Mouse (Mus musculus): ENCODE data around the gene H2afx. TPM values are rescaled to one million over a fixed set of nuclear protein-coding genes. Genes with fewer than 3 reads are reported as not detected.
A peak's percentile ranks its signal among the peaks of the same experiment; 100 is the strongest.

H2afx gene
- polyA plus RNA-seq, 1 experiment from 2014 or later = 427 TPM

GRCm38 (mm10) chr9:44336964-44337363 is 2.5 kb downstream of the H2afx start:
- Histone ChIP-seq H3K4me3 (ENCODE audit: low read depth, low read length) (peak overlapping the region; percentile 99), H3K36me3 (replicated peaks; ENCODE audit: control insufficient read depth, insufficient read depth, low read depth, low read length) (peaks cover 19% of the 10 kb centered on the region), H3K27ac (replicated peaks; ENCODE audit: low read depth, low read length) (no peak overlapping the region), H3K4me1 (ENCODE audit: control insufficient read depth, insufficient read depth, low read length) (no peaks in the 10 kb centered on the region; the same call in 1 of the 2 replicates), H3K4me2 (ENCODE audit: low read depth, low read length) (peak overlapping the region; percentile 67), H3K9ac (replicated peaks; ENCODE audit: low read length) (peak overlapping the region; percentile 37), H3K27me3 (ENCODE audit: control insufficient read depth, insufficient read depth, low read length) (no peaks in the 10 kb centered on the region), H3K9me3 (replicated peaks; ENCODE audit: control insufficient read depth, low read length) (no peaks in the 10 kb centered on the region)
- ATAC-seq (replicated peaks; ENCODE audit: insufficient number of reproducible peaks, low FRiP score, low TSS enrichment, low read depth) = no peak
- 80% methylated on average over 3 of the region's 3 CpGs for WGBS
- DNase-seq (ENCODE audit: low spot score) = no peak

- no peak for DNase-seq (ENCODE audit: low spot score)
- no peak overlapping the region; the same call in 1 of the 2 replicates for H3K27ac ChIP-seq (replicated peaks; ENCODE audit: low read depth, low read length)
These were observed 3.1 kb downstream of the H2afx start for GRCm38 (mm10) chr9:44337436-44338169.

GRCm38 (mm10) chr9:44338574-44338973 is 4.1 kb downstream of the H2afx start:
- 86% methylated on average over 5 of the region's 5 CpGs for WGBS
- H3K4me1 ChIP-seq (ENCODE audit: control insufficient read depth, insufficient read depth, low read length) = peaks cover 5% of the 10 kb centered on the region
- H3K4me2 ChIP-seq (ENCODE audit: low read depth, low read length) = no peak overlapping the region
- no peaks in the 10 kb centered on the region for H3K27me3 ChIP-seq (ENCODE audit: control insufficient read depth, insufficient read depth, low read length)
- H3K9ac ChIP-seq (replicated peaks; ENCODE audit: low read length) = no peak overlapping the region
- no peak for ATAC-seq (replicated peaks; ENCODE audit: insufficient number of reproducible peaks, low FRiP score, low TSS enrichment, low read depth)
- DNase-seq (ENCODE audit: low spot score) = no peak
- H3K27ac ChIP-seq (replicated peaks; ENCODE audit: low read depth, low read length) = no peak overlapping the region
- no peak overlapping the region for H3K4me3 ChIP-seq (ENCODE audit: low read depth, low read length)
- no peaks in the 10 kb centered on the region for H3K9me3 ChIP-seq (replicated peaks; ENCODE audit: control insufficient read depth, low read length)
- peaks cover 6% of the 10 kb centered on the region for H3K36me3 ChIP-seq (replicated peaks; ENCODE audit: control insufficient read depth, insufficient read depth, low read depth, low read length)

More at GRCm38 (mm10) chr9:44337436-44338169, 3.1 kb downstream of the H2afx start:
- Histone ChIP-seq H3K9ac (replicated peaks; ENCODE audit: low read length) (no peak overlapping the region), H3K4me1 (ENCODE audit: control insufficient read depth, insufficient read depth, low read length) (no peaks in the 10 kb centered on the region; the same call in 1 of the 2 replicates), H3K27me3 (ENCODE audit: control insufficient read depth, insufficient read depth, low read length) (no peaks in the 10 kb centered on the region), H3K36me3 (replicated peaks; ENCODE audit: control insufficient read depth, insufficient read depth, low read depth, low read length) (peaks cover 16% of the 10 kb centered on the region), H3K4me2 (ENCODE audit: low read depth, low read length) (no peak overlapping the region; the same call in 1 of the 2 replicates), H3K4me3 (ENCODE audit: low read depth, low read length) (0 out of 2 replicates have a peak overlapping the region, but pooled peaks have one; percentile 5), H3K9me3 (replicated peaks; ENCODE audit: control insufficient read depth, low read length) (no peaks in the 10 kb centered on the region)
- no peak for ATAC-seq (replicated peaks; ENCODE audit: insufficient number of reproducible peaks, low FRiP score, low TSS enrichment, low read depth)
- 69% methylated on average over 9 of the region's 9 CpGs for WGBS

GRCm38 (mm10) chr9:44341487-44341886 is 7.0 kb downstream of the H2afx start:
- Histone ChIP-seq H3K4me2 (ENCODE audit: low read depth, low read length) (no peak overlapping the region), H3K4me3 (ENCODE audit: low read depth, low read length) (peak overlapping the region; percentile 14; the same call in 1 of the 2 replicates), H3K9me3 (replicated peaks; ENCODE audit: control insufficient read depth, low read length) (no peaks in the 10 kb centered on the region), H3K27ac (replicated peaks; ENCODE audit: low read depth, low read length) (no peak overlapping the region), H3K36me3 (replicated peaks; ENCODE audit: control insufficient read depth, insufficient read depth, low read depth, low read length) (peaks cover 3% of the 10 kb centered on the region; the same call in 1 of the 2 replicates), H3K4me1 (ENCODE audit: control insufficient read depth, insufficient read depth, low read length) (peaks cover 5% of the 10 kb centered on the region), H3K27me3 (ENCODE audit: control insufficient read depth, insufficient read depth, low read length) (no peaks in the 10 kb centered on the region), H3K9ac (replicated peaks; ENCODE audit: low read length) (peak overlapping the region; percentile 4; the same call in 1 of the 2 replicates)
- ATAC-seq (replicated peaks; ENCODE audit: insufficient number of reproducible peaks, low FRiP score, low TSS enrichment, low read depth) = no peak
- no peak for DNase-seq (ENCODE audit: low spot score)
- WGBS = 95% methylated on average over 5 of the region's 5 CpGs

GRCm38 (mm10) chr9:44342173-44342572 is 7.7 kb downstream of the H2afx start:
- Histone ChIP-seq H3K36me3 (replicated peaks; ENCODE audit: control insufficient read depth, insufficient read depth, low read depth, low read length) (peaks cover 3% of the 10 kb centered on the region; the same call in 1 of the 2 replicates), H3K4me3 (ENCODE audit: low read depth, low read length) (no peak overlapping the region), H3K4me2 (ENCODE audit: low read depth, low read length) (no peak overlapping the region), H3K27ac (replicated peaks; ENCODE audit: low read depth, low read length) (no peak overlapping the region), H3K9me3 (replicated peaks; ENCODE audit: control insufficient read depth, low read length) (no peaks in the 10 kb centered on the region), H3K4me1 (ENCODE audit: control insufficient read depth, insufficient read depth, low read length) (peaks cover 5% of the 10 kb centered on the region), H3K9ac (replicated peaks; ENCODE audit: low read length) (no peak overlapping the region), H3K27me3 (ENCODE audit: control insufficient read depth, insufficient read depth, low read length) (no peaks in the 10 kb centered on the region)
- DNase-seq (ENCODE audit: low spot score) = no peak
- no peak for ATAC-seq (replicated peaks; ENCODE audit: insufficient number of reproducible peaks, low FRiP score, low TSS enrichment, low read depth)
- WGBS = 90% methylated on average over 3 of the region's 3 CpGs

- Histone ChIP-seq H3K36me3 (replicated peaks; ENCODE audit: control insufficient read depth, insufficient read depth, low read depth, low read length) (0 out of 2 replicates have a peak, but pooled peaks cover 3% of the 10 kb centered on the region), H3K27me3 (ENCODE audit: control insufficient read depth, insufficient read depth, low read length) (no peaks in the 10 kb centered on the region), H3K4me2 (ENCODE audit: low read depth, low read length) (peak overlapping the region; percentile 73; the same call in 1 of the 2 replicates), H3K27ac (replicated peaks; ENCODE audit: low read depth, low read length) (no peak overlapping the region), H3K9me3 (replicated peaks; ENCODE audit: control insufficient read depth, low read length) (no peaks in the 10 kb centered on the region), H3K4me3 (ENCODE audit: low read depth, low read length) (no peak overlapping the region; the same call in 1 of the 2 replicates), H3K4me1 (ENCODE audit: control insufficient read depth, insufficient read depth, low read length) (peaks cover 5% of the 10 kb centered on the region), H3K9ac (replicated peaks; ENCODE audit: low read length) (no peak overlapping the region; the same call in 1 of the 2 replicates)
- DNase-seq (ENCODE audit: low spot score) = no peak
- ATAC-seq (replicated peaks; ENCODE audit: insufficient number of reproducible peaks, low FRiP score, low TSS enrichment, low read depth) = no peak
- 73% methylated on average over 1 of the region's 1 CpGs for WGBS
These were observed 8.1 kb downstream of the H2afx start for GRCm38 (mm10) chr9:44342605-44343004.

- H3K27me3 ChIP-seq (ENCODE audit: control insufficient read depth, insufficient read depth, low read length) = no peaks in the 10 kb centered on the region
- 8% methylated on average over 6 of the region's 6 CpGs for WGBS
- ATAC-seq (replicated peaks; ENCODE audit: insufficient number of reproducible peaks, low FRiP score, low TSS enrichment, low read depth) (no peak), DNase-seq (ENCODE audit: low spot score) (no peak)
- peak overlapping the region; percentile 73 for H3K4me2 ChIP-seq (ENCODE audit: low read depth, low read length)
- peaks cover 7% of the 10 kb centered on the region for H3K36me3 ChIP-seq (replicated peaks; ENCODE audit: control insufficient read depth, insufficient read depth, low read depth, low read length)
- H3K4me1 ChIP-seq (ENCODE audit: control insufficient read depth, insufficient read depth, low read length) = peaks cover 5% of the 10 kb centered on the region
- peak overlapping the region; percentile 85 for H3K4me3 ChIP-seq (ENCODE audit: low read depth, low read length)
- peak overlapping the region; percentile 95; the same call in 1 of the 2 replicates for H3K27ac ChIP-seq (replicated peaks; ENCODE audit: low read depth, low read length)
- H3K9me3 ChIP-seq (replicated peaks; ENCODE audit: control insufficient read depth, low read length) = no peaks in the 10 kb centered on the region
- H3K9ac ChIP-seq (replicated peaks; ENCODE audit: low read length) = peak overlapping the region; percentile 88
These were observed 8.8 kb downstream of the H2afx start for GRCm38 (mm10) chr9:44343290-44343689.
